Mouse (Mus musculus) limb, embryonic 13.5 days (tissue): ENCODE data around the gene Efcab5. TPM values are rescaled to one million over a fixed set of nuclear protein-coding genes. Genes with fewer than 3 reads are reported as not detected.
"Not testable (repeated sequence)": the region's sequence is repeated elsewhere in the genome, so short reads cannot be mapped to it uniquely, and the experiment has no call there.

ENCODE experiments used
- ATAC-seq: fragments of 200-750 bp; cut with Nextera tagmentation; 2 replicates; pipeline ENCODE4 v1.8.0; 2017; ENCODE audit warnings: low read depth, moderate number of reproducible peaks, moderate TSS enrichment; ENCODE audit not compliant: low FRiP score
- H3K27ac ChIP-seq: fragments of 300-500 bp; sonication (generic); 2 replicates; pipeline ENCODE4 v1.5.1; 2015; ENCODE audit warnings: inconsistent platforms, mild to moderate bottlenecking, moderate library complexity
- H3K27me3 ChIP-seq: fragments of 300-500 bp; sonication (generic); 2 replicates; pipeline ENCODE4 v1.6.1; 2015; ENCODE audit warnings: mild to moderate bottlenecking, inconsistent platforms
- H3K36me3 ChIP-seq: fragments of 300-500 bp; sonication (generic); 2 replicates; pipeline ENCODE4 v1.6.1; 2015; ENCODE audit warnings: inconsistent platforms, mild to moderate bottlenecking, moderate library complexity
- H3K4me1 ChIP-seq: fragments of 300-500 bp; sonication (generic); 2 replicates; pipeline ENCODE4 v1.6.1; 2015; ENCODE audit warnings: inconsistent platforms
- H3K4me2 ChIP-seq: fragments of 300-500 bp; sonication (generic); replicated peaks from 2 replicates; pipeline ENCODE4 v1.6.1; 2015; ENCODE audit warnings: inconsistent platforms, mild to moderate bottlenecking, moderate library complexity
- H3K4me3 ChIP-seq: fragments of 300-500 bp; sonication (generic); 2 replicates; pipeline ENCODE4 v1.5.1; 2015; ENCODE audit warnings: moderate library complexity, mild to moderate bottlenecking, inconsistent platforms
- H3K9ac ChIP-seq: fragments of 300-500 bp; sonication (generic); 2 replicates; pipeline ENCODE4 v1.6.1; 2015; ENCODE audit warnings: mild to moderate bottlenecking, inconsistent platforms
- H3K9me3 ChIP-seq: fragments of 300-500 bp; sonication (generic); 2 replicates; pipeline ENCODE4 v1.6.1; 2016; ENCODE audit warnings: inconsistent platforms
- WGBS: fragments of 180-500 bp; shearing (Covaris S2); methylation state at CpG from one replicate; pipeline ENCODE4 v1.1.7; 2015; 5-methylcytosine and 5-hydroxymethylcytosine counted together
- polyA plus RNA-seq: library from polyadenylated mRNA; unstranded; fragments of >200 nt; fragmentation: Nextera tagmentation; extraction: Ambion mirVana; gene quantifications from 2 replicates; pipeline ENCODE4 v1.2.1, GENCODE M21; 2015

The Efcab5 gene
- polyA plus RNA-seq, 1 experiment from 2014 or later, result 0.25 TPM

DNA sequence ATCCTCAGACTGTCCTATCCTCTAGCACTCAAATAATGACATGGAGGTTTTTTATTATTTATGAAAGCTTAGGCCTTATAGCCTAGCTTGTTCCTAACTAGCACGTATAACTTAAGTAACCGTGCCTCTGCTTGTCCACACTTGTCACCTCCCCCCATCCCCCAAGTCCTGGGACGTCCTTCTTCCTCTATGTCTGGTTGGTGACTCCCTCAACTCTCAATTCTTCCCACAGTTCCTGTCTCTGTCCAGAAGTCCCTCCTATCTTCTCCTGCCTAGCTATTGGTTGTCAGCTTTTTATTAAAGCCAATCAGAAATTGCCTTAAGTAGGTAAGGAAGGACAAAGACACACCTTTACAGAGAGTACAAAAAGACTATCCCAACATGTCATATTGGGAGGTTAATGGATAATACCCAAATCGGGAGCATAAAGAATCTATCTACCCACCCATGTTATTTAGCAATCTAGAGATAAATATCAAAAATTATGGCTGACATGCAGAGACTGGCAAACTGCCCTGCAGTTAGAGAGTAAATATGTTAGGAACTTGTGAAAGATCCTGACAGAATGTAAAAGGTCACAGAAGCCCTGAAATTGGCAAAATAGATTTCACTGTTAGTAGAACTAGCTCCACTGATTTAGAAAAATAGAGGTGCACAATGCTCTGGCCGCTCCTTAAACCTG is 104.6 kb downstream of the Efcab5 start:
- Histone ChIP-seq H3K27me3 (peaks cover 16% of the 10 kb centered on the region), H3K9me3 (peaks cover 6% of the 10 kb centered on the region; the same call in 1 of the 2 replicates), H3K4me1 (no peaks in the 10 kb centered on the region), H3K4me2 (no peak overlapping the region), H3K9ac (no peak overlapping the region), H3K4me3 (no peak overlapping the region), H3K36me3 (no peaks in the 10 kb centered on the region), H3K27ac (no peak overlapping the region)
- WGBS, result 61% methylated on average over 5 of the region's 5 CpGs
- ATAC-seq, result no peak

DNA sequence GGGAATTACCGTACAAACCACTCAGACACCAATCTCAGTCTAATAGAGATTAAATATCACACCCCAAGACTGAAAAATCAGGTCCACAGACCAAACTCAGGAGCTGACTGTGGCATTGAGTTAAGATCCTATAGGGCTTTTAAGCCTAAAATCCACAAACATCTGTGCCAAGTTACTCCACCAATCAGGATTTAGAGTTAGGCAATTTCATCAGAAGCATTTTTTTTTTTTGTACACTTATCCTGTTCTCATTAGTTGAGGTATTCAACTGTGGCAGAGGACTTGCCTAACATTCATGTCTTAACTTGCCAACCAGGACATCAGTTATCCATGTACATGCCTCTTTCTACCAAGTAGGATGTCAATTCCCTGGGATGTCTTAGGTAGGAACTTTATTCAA is 109.4 kb downstream of the Efcab5 start:
- ATAC-seq, result no peak
- WGBS, result 100% methylated on average over 1 of the region's 1 CpGs
- H3K4me3 ChIP-seq, result no peak overlapping the region
- peaks cover 8% of the 10 kb centered on the region; the same call in 1 of the 2 replicates for H3K4me1 ChIP-seq
- no peak overlapping the region for H3K27ac ChIP-seq
- H3K36me3 ChIP-seq, result peaks cover 16% of the 10 kb centered on the region
- no peaks in the 10 kb centered on the region for H3K9me3 ChIP-seq
- H3K4me2 ChIP-seq, result no peak overlapping the region
- no peak overlapping the region for H3K9ac ChIP-seq
- H3K27me3 ChIP-seq, result peaks cover 9% of the 10 kb centered on the region

DNA sequence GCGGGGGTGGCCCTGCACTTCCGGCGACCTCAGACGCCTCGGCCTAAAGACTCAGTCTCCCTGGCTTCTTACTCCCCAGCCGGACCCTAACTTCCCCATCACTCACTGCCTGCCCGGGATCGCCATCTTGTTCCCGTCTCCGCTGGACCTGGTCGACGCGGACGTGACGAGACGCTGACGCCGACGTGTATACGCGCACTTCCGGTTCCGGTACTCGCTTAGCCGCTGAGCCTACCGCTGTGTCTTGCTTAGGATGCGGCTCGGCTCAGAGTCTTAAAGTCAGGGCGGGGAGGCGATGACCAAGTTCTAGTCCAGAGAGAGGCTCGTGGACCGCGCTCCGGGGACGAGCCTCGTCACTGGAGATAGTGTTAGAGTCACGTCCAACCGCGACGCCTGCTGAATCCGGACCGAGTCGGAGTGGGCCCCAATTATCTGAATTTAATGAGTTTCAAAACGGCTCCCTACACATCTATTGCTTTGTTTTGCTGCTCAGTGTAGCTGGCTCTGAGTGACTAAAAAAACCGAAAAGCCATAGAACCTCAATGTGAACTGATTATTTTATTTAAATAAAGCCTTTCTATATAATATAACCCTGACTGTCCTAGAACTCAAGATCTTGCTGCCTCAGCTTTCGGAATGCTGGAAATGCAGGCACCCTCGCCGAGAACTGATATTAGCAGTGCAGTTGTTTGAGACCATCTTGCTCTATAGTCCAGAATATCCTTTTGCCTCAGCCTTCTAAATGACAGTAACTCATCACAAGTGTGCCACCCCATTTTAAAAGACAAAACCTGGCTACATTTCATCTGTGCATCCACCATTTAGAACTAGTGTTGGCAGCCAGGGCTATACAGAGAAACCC is 110.3 kb downstream of the Efcab5 start, which contains the start of gene Nsrp1:
Gene Nsrp1, minus strand, starts transcription at position 163 of the 862 bp plus-strand sequence.
- peaks cover 23% of the 10 kb centered on the region for H3K36me3 ChIP-seq
- H3K4me3 ChIP-seq, result peak within 1 kb of the TSS; percentile 88
- peaks cover 8% of the 10 kb centered on the region; the same call in 1 of the 2 replicates for H3K4me1 ChIP-seq
- H3K9ac ChIP-seq, result peak within 1 kb of the TSS; percentile 89
- peak within 1 kb of the TSS; percentile 88 for H3K27ac ChIP-seq
- WGBS, result 4% methylated on average over 48 of the region's 48 CpGs
- H3K27me3 ChIP-seq, result peaks cover 9% of the 10 kb centered on the region
- peak; percentile 97 for ATAC-seq
- peak within 1 kb of the TSS; percentile 92 for H3K4me2 ChIP-seq
- no peaks in the 10 kb centered on the region for H3K9me3 ChIP-seq

DNA sequence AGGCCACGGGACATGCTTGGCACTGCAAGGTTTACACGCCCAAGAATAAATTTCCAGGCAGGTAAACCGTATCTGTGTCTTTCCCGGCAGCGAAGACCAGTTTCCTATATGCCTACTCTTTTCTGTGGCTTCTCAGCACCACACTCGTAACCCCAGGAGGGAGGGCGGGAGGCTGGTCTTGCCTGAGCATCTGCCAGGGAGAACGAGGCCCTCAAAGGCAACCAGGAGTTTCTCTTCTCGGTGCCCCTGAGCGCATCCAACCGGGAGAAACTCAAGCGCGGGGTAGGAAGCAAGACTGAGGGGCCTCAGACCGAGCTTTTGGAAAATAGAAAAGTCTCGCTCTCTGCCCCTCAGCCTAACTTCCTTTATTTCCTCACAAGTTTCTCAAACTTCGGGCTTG is 111.0 kb downstream of the Efcab5 start:
- ATAC-seq, result no peak
- Histone ChIP-seq H3K4me1 (peaks cover 8% of the 10 kb centered on the region; the same call in 1 of the 2 replicates), H3K4me2 (peak overlapping the region; percentile 92), H3K4me3 (peak overlapping the region; percentile 88), H3K9me3 (no peaks in the 10 kb centered on the region), H3K27me3 (peaks cover 9% of the 10 kb centered on the region), H3K9ac (peak overlapping the region; percentile 89), H3K27ac (peak overlapping the region; percentile 88), H3K36me3 (peaks cover 25% of the 10 kb centered on the region)
- 1% methylated on average over 16 of the region's 16 CpGs for WGBS

DNA sequence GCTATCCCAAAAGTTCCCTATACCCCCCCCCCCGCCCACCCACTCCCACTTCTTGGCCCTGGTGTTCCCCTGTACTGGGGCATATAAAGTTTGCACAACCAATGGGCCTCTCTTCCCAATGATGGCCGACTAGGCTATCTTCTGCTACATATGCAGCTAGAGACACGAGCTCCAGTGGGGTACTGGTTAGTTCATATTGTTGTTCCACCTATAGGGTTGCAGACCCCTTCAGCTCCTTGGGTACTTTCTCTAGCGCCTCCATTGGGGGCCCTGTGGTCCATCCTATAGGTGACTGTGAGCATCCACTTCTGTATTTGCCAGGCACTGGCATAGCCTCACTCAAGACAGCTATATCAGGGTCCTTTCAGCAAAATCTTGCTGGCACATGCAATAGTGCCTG is 111.4 kb downstream of the Efcab5 start:
- H3K9me3 ChIP-seq, H3K4me1 ChIP-seq, H3K27ac ChIP-seq, ATAC-seq, H3K27me3 ChIP-seq: not testable (repeated sequence)
- H3K4me2 ChIP-seq, result peak overlapping the region; percentile 92
- 60% methylated on average over 4 of the region's 4 CpGs for WGBS
- peaks cover 26% of the 10 kb centered on the region for H3K36me3 ChIP-seq
- H3K4me3 ChIP-seq, result peak overlapping the region; percentile 88
- peak overlapping the region; percentile 89 for H3K9ac ChIP-seq

DNA sequence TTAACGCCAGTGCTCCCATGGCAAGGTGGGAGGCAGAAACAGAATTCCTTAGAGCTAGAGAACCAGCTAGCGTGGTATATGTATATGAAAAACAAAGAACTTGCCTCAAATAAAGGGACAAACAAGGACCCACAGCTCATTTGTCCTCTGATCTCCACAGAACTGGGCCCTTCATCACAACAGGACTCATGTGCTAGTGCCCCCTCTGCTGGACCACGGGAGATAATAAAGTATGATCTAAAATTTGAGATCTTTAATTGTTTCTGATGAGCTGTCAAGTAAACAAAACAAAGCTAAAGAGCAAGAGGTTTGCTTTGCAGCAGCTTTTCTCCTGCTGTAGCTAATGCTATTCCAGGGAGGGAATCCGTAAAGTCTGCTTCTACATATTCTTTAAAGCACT is 118.0 kb downstream of the Efcab5 start:
- H3K4me1 ChIP-seq, result no peaks in the 10 kb centered on the region
- no peak overlapping the region for H3K4me3 ChIP-seq
- no peak for ATAC-seq
- H3K9me3 ChIP-seq, result no peaks in the 10 kb centered on the region
- peaks cover 42% of the 10 kb centered on the region for H3K36me3 ChIP-seq
- no peak overlapping the region for H3K27ac ChIP-seq
- H3K9ac ChIP-seq, result no peak overlapping the region
- no peaks in the 10 kb centered on the region for H3K27me3 ChIP-seq
- H3K4me2 ChIP-seq, result no peak overlapping the region
- 78% methylated on average over 4 of the region's 4 CpGs for WGBS

DNA sequence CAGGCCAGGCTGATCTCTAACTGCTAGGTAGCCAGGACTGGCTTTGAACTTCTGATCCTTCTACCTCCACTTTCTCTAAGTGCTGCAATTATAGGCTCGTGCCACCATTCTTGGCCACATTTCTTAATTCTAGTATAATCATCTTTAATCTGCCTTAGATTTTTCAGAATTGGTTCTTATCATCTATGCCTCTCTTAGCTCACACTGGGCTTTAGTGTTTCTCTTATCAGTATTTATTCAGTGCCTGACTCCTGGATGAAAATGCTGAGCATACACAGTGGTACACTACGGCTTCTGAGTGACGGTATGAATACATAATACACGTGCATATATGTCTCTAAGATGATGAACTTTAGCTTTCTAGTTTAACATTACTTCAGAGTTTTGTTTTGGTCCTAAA is 119.9 kb downstream of the Efcab5 start:
- peaks cover 27% of the 10 kb centered on the region for H3K36me3 ChIP-seq
- H3K9ac ChIP-seq, result no peak overlapping the region
- no peak overlapping the region for H3K27ac ChIP-seq
- no peak overlapping the region for H3K4me3 ChIP-seq
- H3K4me1 ChIP-seq, result no peaks in the 10 kb centered on the region
- 93% methylated on average over 4 of the region's 4 CpGs for WGBS
- H3K27me3 ChIP-seq, result no peaks in the 10 kb centered on the region
- no peak overlapping the region for H3K4me2 ChIP-seq
- H3K9me3 ChIP-seq, result no peaks in the 10 kb centered on the region
- ATAC-seq, result no peak

DNA sequence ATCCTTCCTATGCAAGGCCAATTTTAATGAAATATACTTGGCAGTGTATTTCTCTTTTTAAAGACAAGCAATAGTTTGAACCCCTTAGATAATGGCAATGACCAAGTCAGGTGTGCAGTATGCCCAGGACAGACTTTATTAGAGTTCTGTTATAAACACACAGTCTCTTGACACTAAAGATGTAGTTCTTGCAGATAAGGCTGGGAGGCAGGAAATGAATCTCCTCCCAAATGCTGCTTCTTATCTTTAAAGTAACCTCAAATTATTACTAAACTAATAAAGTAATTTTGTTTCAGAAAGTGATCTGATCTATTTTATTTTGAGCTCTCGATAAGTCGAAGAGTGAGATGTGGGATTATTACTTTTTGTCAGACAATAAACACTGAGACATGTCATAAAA is 125.4 kb downstream of the Efcab5 start:
- WGBS, result 93% methylated on average over 2 of the region's 2 CpGs
- Histone ChIP-seq H3K9ac (no peak overlapping the region), H3K4me1 (no peaks in the 10 kb centered on the region), H3K36me3 (peaks cover 8% of the 10 kb centered on the region), H3K9me3 (no peaks in the 10 kb centered on the region), H3K27me3 (no peaks in the 10 kb centered on the region), H3K4me2 (no peak overlapping the region), H3K4me3 (no peak overlapping the region), H3K27ac (no peak overlapping the region)
- ATAC-seq, result no peak

DNA sequence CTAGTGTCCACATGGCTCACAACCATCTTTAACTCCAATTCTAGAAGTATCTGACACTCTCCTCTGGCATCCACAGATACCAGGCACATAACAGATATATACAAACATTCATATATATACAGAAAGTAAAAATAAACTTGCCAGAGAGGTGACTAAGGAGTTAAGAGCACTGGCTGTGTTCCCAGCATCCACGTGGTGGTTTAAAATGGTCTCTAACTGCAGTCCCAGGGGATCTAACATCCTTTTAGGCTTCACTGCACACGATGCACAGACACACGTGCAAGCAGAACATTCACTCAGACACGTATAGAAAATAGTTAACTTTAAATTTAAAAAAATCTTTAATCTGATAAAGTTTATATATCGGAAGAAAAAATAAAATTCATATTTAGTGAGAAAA is 126.8 kb downstream of the Efcab5 start:
- no peak overlapping the region for H3K4me3 ChIP-seq
- no peak overlapping the region for H3K27ac ChIP-seq
- no peak for ATAC-seq
- no peaks in the 10 kb centered on the region for H3K9me3 ChIP-seq
- H3K4me1 ChIP-seq, result no peaks in the 10 kb centered on the region
- H3K27me3 ChIP-seq, result no peaks in the 10 kb centered on the region
- no peak overlapping the region for H3K4me2 ChIP-seq
- no peak overlapping the region for H3K9ac ChIP-seq
- H3K36me3 ChIP-seq, result peaks cover 8% of the 10 kb centered on the region
- WGBS, result 58% methylated on average over 5 of the region's 5 CpGs

DNA sequence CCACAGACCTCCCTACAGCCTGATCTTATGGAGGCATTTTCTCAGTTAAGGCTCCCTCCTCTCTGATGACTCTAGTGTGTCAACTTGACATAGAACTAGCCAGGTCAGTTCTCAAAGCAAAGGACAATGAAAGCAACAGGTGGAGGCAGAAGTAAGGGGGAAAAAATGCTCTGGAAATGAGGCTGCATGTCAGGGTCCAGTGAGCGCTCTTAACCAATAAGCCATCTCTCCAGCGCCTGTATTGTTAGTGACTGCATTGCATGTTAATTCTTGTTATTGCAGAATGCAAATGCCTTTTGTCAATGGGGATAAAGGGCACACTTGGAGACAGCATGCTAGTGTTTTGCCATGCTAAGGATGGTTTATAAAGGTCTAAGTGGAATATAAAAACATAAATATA is 146.0 kb downstream of the Efcab5 start:
- no peak for ATAC-seq
- H3K9ac ChIP-seq, result no peak overlapping the region
- H3K4me2 ChIP-seq, result no peak overlapping the region
- peaks cover 28% of the 10 kb centered on the region for H3K36me3 ChIP-seq
- no peaks in the 10 kb centered on the region for H3K27me3 ChIP-seq
- no peak overlapping the region for H3K4me3 ChIP-seq
- WGBS, result 85% methylated on average over 2 of the region's 2 CpGs
- no peaks in the 10 kb centered on the region for H3K4me1 ChIP-seq
- H3K9me3 ChIP-seq, result no peaks in the 10 kb centered on the region
- H3K27ac ChIP-seq, result no peak overlapping the region

DNA sequence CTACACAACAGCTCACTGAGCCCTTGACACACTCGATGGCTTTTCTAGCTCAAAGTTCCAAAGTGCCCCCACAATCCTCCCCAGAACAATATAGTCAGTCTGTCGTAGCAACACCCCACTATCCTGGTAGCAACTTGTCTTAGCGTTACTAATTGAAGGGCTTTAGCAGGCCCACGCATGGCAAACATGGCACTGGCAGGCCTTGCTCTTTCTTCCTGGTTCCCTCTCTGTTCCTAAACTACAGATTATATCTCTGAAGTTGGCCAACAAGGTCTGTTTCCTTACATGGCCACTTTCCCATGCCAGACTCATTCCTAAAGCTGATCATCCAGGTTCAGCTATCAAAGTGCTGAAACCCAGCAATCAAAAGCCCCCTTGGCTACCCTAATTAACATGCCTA is 146.9 kb downstream of the Efcab5 start:
- H3K4me2 ChIP-seq, result no peak overlapping the region
- H3K9me3 ChIP-seq, result no peaks in the 10 kb centered on the region
- H3K27ac ChIP-seq, result no peak overlapping the region
- no peak overlapping the region for H3K4me3 ChIP-seq
- H3K27me3 ChIP-seq, result no peaks in the 10 kb centered on the region
- no peak overlapping the region for H3K9ac ChIP-seq
- ATAC-seq, result no peak
- H3K4me1 ChIP-seq, result no peaks in the 10 kb centered on the region
- peaks cover 24% of the 10 kb centered on the region for H3K36me3 ChIP-seq
- 92% methylated on average over 4 of the region's 4 CpGs for WGBS
